Mouse (Mus musculus): Measurements from ENCODE around the gene Sun2. TPM values are rescaled to one million over a fixed set of nuclear protein-coding genes. Genes with fewer than 3 reads are reported as not detected.

Sun2 gene
- polyA plus RNA-seq (2016; fragmentation: Nextera tagmentation; extraction: Ambion mirVana), result 2.2 and 3.9 TPM in 2 replicates

DNA sequence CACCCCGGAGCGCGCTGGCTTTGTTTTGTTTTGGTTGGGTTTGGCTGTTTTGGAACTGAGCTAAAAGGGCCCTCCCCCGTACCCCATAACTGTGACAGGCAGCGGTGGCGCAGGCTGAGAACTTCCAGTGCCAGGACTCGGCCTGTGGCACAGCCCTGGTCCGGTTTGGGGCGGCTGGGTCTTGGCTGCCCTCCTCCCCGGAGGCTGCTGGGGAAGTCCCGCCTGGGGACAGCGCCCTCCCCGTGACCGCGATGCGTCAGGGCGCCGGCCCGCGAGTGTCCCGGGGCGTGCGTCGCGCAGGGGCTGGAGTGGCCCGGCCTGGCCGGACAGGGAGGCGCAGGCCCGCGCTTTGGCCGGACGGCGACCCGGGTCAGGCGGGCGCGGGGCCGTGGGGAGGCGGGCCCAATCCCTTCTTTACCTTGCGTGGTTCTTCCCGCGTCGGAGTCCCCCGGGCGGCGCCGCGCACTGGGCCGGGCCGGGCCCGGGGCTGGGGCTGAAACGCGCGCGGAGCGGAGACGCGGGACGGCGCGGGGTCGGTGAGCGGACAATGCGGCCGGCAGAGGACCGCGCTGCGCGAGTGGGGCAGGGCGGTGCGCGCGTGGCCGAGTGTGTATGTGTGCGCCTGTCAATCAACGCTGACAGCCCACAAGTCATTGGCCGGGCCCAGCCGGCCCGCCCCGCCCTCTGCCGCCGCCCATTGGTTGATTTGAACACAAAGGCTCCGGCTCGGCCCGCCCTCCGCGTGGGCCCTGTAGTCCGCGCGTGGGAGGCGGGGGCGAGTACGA lies at the start of gene Sun2:
Gene Sun2 (minus strand): TSS at position 616 of the 785 bp plus-strand sequence.
- peak; percentile 90 for DNase-seq (ENCODE audit: low spot score)
- Histone ChIP-seq H3K36me3 (peaks cover 27% of the 10 kb centered on the region), H3K9me3 (replicated peaks) (no peaks in the 10 kb centered on the region), H3K27ac (replicated peaks) (peak within 1 kb of the TSS; percentile 94), H3K4me1 (peaks cover 24% of the 10 kb centered on the region), H3K27me3 (ENCODE audit: low read depth, poor library complexity, severe bottlenecking) (no peaks in the 10 kb centered on the region), H3K4me3 (peak within 1 kb of the TSS; percentile 95)
- WGBS, result under 1% methylated on average over 85 of the region's 93 CpGs

- H3K27me3 ChIP-seq (ENCODE audit: low read depth, poor library complexity, severe bottlenecking), result peaks cover 48% of the 10 kb centered on the region
- H3K9me3 ChIP-seq (replicated peaks), result no peaks in the 10 kb centered on the region
Observed at GRCm38 (mm10) chr15:79791502-79791901, 49.2 kb upstream of the Sun2 start.

DNA sequence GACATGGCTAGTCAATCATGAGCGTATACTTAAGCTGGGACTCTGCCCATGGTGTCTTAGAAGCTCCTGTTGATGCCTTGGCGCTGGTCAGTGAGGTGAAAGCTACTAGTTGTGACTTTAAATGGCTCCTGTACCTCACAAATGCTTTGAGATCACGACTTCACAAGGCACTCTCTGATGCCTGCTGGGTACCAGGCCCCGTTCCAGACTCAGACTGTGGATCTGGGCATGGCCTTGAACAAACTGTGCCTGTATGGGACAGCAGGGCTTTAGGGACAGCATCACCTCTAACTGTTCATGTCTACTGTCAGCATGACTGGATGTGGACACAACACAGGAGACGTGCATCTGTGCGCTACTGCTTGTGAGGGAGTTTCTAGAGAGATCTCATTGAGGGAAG lies 48.6 kb upstream of the Sun2 start:
- Histone ChIP-seq H3K27ac (replicated peaks) (no peak overlapping the region), H3K36me3 (no peaks in the 10 kb centered on the region), H3K4me3 (no peak overlapping the region), H3K4me1 (peaks cover 68% of the 10 kb centered on the region), H3K27me3 (ENCODE audit: low read depth, poor library complexity, severe bottlenecking) (peaks cover 48% of the 10 kb centered on the region), H3K9me3 (replicated peaks) (no peaks in the 10 kb centered on the region)
- WGBS, result 83% methylated on average over 6 of the region's 6 CpGs
- no peak for DNase-seq (ENCODE audit: low spot score)

More at GRCm38 (mm10) chr15:79791502-79791901, 49.2 kb upstream of the Sun2 start:
- no peak overlapping the region for H3K27ac ChIP-seq (replicated peaks)
- no peaks in the 10 kb centered on the region for H3K36me3 ChIP-seq
- 4% methylated on average over 12 of the region's 12 CpGs for WGBS
- H3K4me1 ChIP-seq, result peaks cover 65% of the 10 kb centered on the region
- peak; percentile 72 for DNase-seq (ENCODE audit: low spot score)
- no peak overlapping the region for H3K4me3 ChIP-seq

- H3K36me3 ChIP-seq, result no peaks in the 10 kb centered on the region
- H3K27me3 ChIP-seq (ENCODE audit: low read depth, poor library complexity, severe bottlenecking), result peaks cover 46% of the 10 kb centered on the region
- no peaks in the 10 kb centered on the region for H3K9me3 ChIP-seq (replicated peaks)
- WGBS, result 61% methylated on average over 8 of the region's 8 CpGs
- H3K27ac ChIP-seq (replicated peaks), result no peak overlapping the region
- DNase-seq (ENCODE audit: low spot score), result no peak
- H3K4me3 ChIP-seq, result no peak overlapping the region
- peaks cover 65% of the 10 kb centered on the region for H3K4me1 ChIP-seq
Observed at GRCm38 (mm10) chr15:79790111-79790510, 47.8 kb upstream of the Sun2 start.

DNA sequence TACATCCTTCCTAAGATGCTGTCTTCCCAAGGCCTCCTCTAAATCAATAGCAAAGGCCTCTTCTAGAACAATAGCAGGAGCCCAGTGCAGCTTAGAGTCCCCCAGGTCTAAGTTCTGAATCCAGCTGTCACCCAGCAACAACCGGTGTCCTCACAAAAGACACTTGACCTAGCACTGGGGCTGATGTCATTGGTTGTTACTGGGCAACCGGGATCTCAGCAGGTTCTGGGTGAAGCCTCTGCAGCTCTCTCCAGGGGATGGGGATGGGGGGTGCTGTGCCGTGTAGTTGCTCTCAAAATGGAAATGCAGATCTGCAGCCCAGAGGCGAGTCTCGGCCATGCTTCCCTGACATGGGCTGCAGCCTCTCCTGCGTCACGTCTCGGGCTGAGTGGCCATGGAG lies 45.5 kb upstream of the Sun2 start:
- DNase-seq (ENCODE audit: low spot score), result peak; percentile 28
- Histone ChIP-seq H3K27ac (replicated peaks) (peak overlapping the region; percentile 70), H3K4me1 (peaks cover 60% of the 10 kb centered on the region), H3K9me3 (replicated peaks) (no peaks in the 10 kb centered on the region), H3K36me3 (no peaks in the 10 kb centered on the region), H3K4me3 (no peak overlapping the region), H3K27me3 (ENCODE audit: low read depth, poor library complexity, severe bottlenecking) (peaks cover 29% of the 10 kb centered on the region; the same call in 1 of the 2 replicates)
- 54% methylated on average over 8 of the region's 8 CpGs for WGBS

DNA sequence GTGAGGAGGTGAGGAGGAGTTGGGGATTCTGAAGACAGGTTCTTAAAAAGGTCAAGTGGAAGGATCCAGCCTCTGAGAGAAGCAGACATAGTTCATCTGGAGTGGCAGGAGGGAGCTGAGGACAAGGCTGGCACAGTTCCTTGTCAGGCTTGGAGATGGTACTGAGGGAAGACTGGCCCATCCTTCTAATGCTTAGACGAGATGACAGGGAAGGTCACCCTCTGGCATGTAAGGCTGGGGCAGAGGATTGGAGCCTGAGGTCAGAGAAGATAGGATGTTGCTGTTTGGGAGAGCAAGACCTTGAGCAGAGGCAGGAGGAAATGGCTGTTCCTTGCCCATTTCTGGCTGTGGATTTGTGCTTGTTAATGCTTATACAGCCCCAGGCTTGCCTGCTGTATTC lies 42.7 kb upstream of the Sun2 start:
- DNase-seq (ENCODE audit: low spot score), result no peak
- no peak overlapping the region for H3K27ac ChIP-seq (replicated peaks)
- H3K9me3 ChIP-seq (replicated peaks), result no peaks in the 10 kb centered on the region
- peaks cover 3% of the 10 kb centered on the region; the same call in 1 of the 2 replicates for H3K27me3 ChIP-seq (ENCODE audit: low read depth, poor library complexity, severe bottlenecking)
- peaks cover 42% of the 10 kb centered on the region for H3K4me1 ChIP-seq
- no peaks in the 10 kb centered on the region for H3K36me3 ChIP-seq
- H3K4me3 ChIP-seq, result no peak overlapping the region
- WGBS, result 66% methylated on average over 1 of the region's 1 CpGs

- Histone ChIP-seq H3K4me1 (peaks cover 25% of the 10 kb centered on the region), H3K27me3 (ENCODE audit: low read depth, poor library complexity, severe bottlenecking) (no peaks in the 10 kb centered on the region), H3K9me3 (replicated peaks) (no peaks in the 10 kb centered on the region), H3K36me3 (no peaks in the 10 kb centered on the region), H3K27ac (replicated peaks) (no peak within 1 kb of the TSS), H3K4me3 (no peak within 1 kb of the TSS)
- no peak for DNase-seq (ENCODE audit: low spot score)
Observed at GRCm38 (mm10) chr15:79777749-79778148, 35.4 kb upstream of the Sun2 start, which contains the start of gene Dnal4. TSS of gene Dnal4 (minus strand) at chr15:79777849.

- no peak overlapping the region for H3K27ac ChIP-seq (replicated peaks)
- H3K4me3 ChIP-seq, result no peak overlapping the region
- no peaks in the 10 kb centered on the region for H3K9me3 ChIP-seq (replicated peaks)
- no peak for DNase-seq (ENCODE audit: low spot score)
- H3K4me1 ChIP-seq, result peaks cover 28% of the 10 kb centered on the region
- no peaks in the 10 kb centered on the region for H3K36me3 ChIP-seq
- WGBS, result 64% methylated on average over 7 of the region's 7 CpGs
- H3K27me3 ChIP-seq (ENCODE audit: low read depth, poor library complexity, severe bottlenecking), result no peaks in the 10 kb centered on the region
Observed at GRCm38 (mm10) chr15:79775662-79776061, 33.3 kb upstream of the Sun2 start.

DNA sequence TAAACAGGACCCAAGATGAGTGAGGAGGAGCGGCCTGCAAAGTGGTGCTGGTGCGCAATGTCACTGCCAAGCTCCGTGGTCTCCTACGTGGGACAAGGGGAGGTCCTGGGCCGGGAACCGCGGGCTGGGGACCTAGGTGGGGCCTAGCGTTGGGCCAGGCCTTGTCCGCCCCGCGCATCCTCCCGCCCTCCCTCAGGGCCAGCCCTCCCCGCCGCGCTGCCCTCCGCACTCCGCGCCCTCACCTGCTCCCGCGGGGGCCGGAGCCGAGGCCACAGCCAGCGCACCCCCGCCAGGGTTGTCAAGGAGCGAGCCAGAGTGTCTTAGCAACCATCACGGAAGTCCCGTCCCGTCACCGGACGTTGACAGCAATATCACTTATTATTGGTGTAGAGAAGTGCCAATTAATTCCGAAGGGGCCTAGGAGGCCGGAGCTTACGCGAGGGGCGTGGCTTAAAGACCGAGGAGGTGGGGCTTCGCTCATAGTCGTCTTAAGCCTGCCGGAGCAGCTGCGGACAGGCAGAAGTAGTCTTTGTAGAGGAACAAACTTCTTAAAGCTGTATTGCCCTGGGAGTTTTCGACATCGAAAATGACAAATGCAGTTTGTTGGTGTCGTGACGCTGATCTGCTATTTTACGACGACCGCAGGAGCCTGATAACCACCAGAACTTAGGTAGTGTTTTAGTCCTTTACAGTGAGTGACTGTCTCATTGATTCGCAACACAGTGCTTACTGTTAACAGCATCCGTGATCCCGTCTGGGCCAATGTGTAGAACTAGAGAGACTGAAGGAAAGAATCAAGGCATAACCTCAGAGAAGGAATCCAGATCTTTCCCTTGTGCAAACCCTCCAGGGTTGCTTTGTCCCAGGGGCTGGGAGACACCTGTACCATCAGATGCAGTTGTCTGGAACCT lies 32.0 kb upstream of the Sun2 start:
- peak; percentile 95 for DNase-seq (ENCODE audit: low spot score)
- H3K27ac ChIP-seq (replicated peaks), result peak overlapping the region; percentile 87
- H3K36me3 ChIP-seq, result no peaks in the 10 kb centered on the region
- no peaks in the 10 kb centered on the region for H3K27me3 ChIP-seq (ENCODE audit: low read depth, poor library complexity, severe bottlenecking)
- H3K4me3 ChIP-seq, result peak overlapping the region; percentile 69
- under 1% methylated on average over 48 of the region's 50 CpGs for WGBS
- no peaks in the 10 kb centered on the region for H3K9me3 ChIP-seq (replicated peaks)
- peaks cover 29% of the 10 kb centered on the region for H3K4me1 ChIP-seq

GRCm38 (mm10) chr15:79770629-79771240 lies 28.4 kb upstream of the Sun2 start:
- H3K4me3 ChIP-seq, result no peak overlapping the region
- H3K9me3 ChIP-seq (replicated peaks), result no peaks in the 10 kb centered on the region
- H3K27me3 ChIP-seq (ENCODE audit: low read depth, poor library complexity, severe bottlenecking), result no peaks in the 10 kb centered on the region
- WGBS, result 89% methylated on average over 21 of the region's 21 CpGs
- H3K4me1 ChIP-seq, result peaks cover 32% of the 10 kb centered on the region
- no peak for DNase-seq (ENCODE audit: low spot score)
- H3K27ac ChIP-seq (replicated peaks), result no peak overlapping the region
- H3K36me3 ChIP-seq, result no peaks in the 10 kb centered on the region

GRCm38 (mm10) chr15:79768302-79768701 lies 26.0 kb upstream of the Sun2 start:
- no peaks in the 10 kb centered on the region for H3K27me3 ChIP-seq (ENCODE audit: low read depth, poor library complexity, severe bottlenecking)
- H3K27ac ChIP-seq (replicated peaks), result no peak overlapping the region
- no peaks in the 10 kb centered on the region for H3K9me3 ChIP-seq (replicated peaks)
- DNase-seq (ENCODE audit: low spot score), result no peak
- no peak overlapping the region for H3K4me3 ChIP-seq
- H3K4me1 ChIP-seq, result peaks cover 15% of the 10 kb centered on the region
- WGBS, result 72% methylated on average over 6 of the region's 6 CpGs
- peaks cover 21% of the 10 kb centered on the region for H3K36me3 ChIP-seq

- peaks cover 8% of the 10 kb centered on the region; the same call in 1 of the 2 replicates for H3K4me1 ChIP-seq
- H3K36me3 ChIP-seq, result peaks cover 30% of the 10 kb centered on the region
- no peaks in the 10 kb centered on the region for H3K9me3 ChIP-seq (replicated peaks)
- H3K27me3 ChIP-seq (ENCODE audit: low read depth, poor library complexity, severe bottlenecking), result no peaks in the 10 kb centered on the region
- no peak overlapping the region for H3K4me3 ChIP-seq
- no peak for DNase-seq (ENCODE audit: low spot score)
- 92% methylated on average over 16 of the region's 16 CpGs for WGBS
- H3K27ac ChIP-seq (replicated peaks), result no peak overlapping the region
Observed at GRCm38 (mm10) chr15:79767327-79767961, 25.1 kb upstream of the Sun2 start.
